Mouse (Mus musculus) forebrain, embryonic 14.5 days (tissue): Measurements from ENCODE around the gene Zfp850. TPM values are rescaled to one million over a fixed set of nuclear protein-coding genes. Genes with fewer than 3 reads are reported as not detected.

ENCODE experiments used
- ATAC-seq: fragments of 200-750 bp; cut with Nextera tagmentation; 2 replicates; pipeline ENCODE4 v1.8.0; 2017; ENCODE audit warnings: mild to moderate bottlenecking, moderate library complexity
- DNase-seq: peaks from one replicate; pipeline ENCODE4 v3.0.0-alpha.2; 2015; ENCODE audit warnings: low spot score
- H3K27ac ChIP-seq: fragments of 300-500 bp; sonication (generic); 2 replicates; pipeline ENCODE4 v1.5.1; 2014; ENCODE audit warnings: low read depth, mild to moderate bottlenecking, control low read depth, low read length, moderate library complexity
- H3K27me3 ChIP-seq: fragments of 300-500 bp; sonication (generic); replicated peaks from 2 replicates; pipeline ENCODE4 v1.6.1; 2014; ENCODE audit warnings: low read length, control low read depth, mixed read lengths; ENCODE audit not compliant: control insufficient read depth, insufficient read depth
- H3K36me3 ChIP-seq: fragments of 300-500 bp; sonication (generic); 2 replicates; pipeline ENCODE4 v1.6.1; 2014; ENCODE audit warnings: low read length, control low read depth; ENCODE audit not compliant: control insufficient read depth, insufficient read depth
- H3K4me1 ChIP-seq: fragments of 300-500 bp; sonication (generic); 2 replicates; pipeline ENCODE4 v1.6.1; 2014; ENCODE audit warnings: antibody characterized with exemption, low read length, control low read depth; ENCODE audit not compliant: control insufficient read depth, insufficient read depth
- H3K4me2 ChIP-seq: fragments of 300-500 bp; sonication (generic); 2 replicates; pipeline ENCODE4 v1.6.1; 2014; ENCODE audit warnings: mild to moderate bottlenecking, control low read depth, low read length
- H3K4me3 ChIP-seq: fragments of 300-500 bp; sonication (generic); 2 replicates; pipeline ENCODE4 v1.5.1; 2014; ENCODE audit warnings: low read depth, low read length, control low read depth
- H3K9ac ChIP-seq: fragments of 300-500 bp; sonication (generic); 2 replicates; pipeline ENCODE4 v1.6.1; 2014; ENCODE audit warnings: mild to moderate bottlenecking, low read length, control low read depth, moderate library complexity
- H3K9me3 ChIP-seq: fragments of 300-500 bp; sonication (generic); replicated peaks from 2 replicates; pipeline ENCODE4 v1.6.1; 2016; ENCODE audit warnings: low read length, control low read depth, mixed read lengths; ENCODE audit not compliant: control insufficient read depth
- WGBS: fragments of 180-500 bp; shearing (Covaris S2); extraction: QIAGEN DNeasy Blood & Tissue Kit; methylation state at CpG from one replicate; pipeline ENCODE4 v1.1.7; 2014; 5-methylcytosine and 5-hydroxymethylcytosine counted together
- polyA plus RNA-seq: library from polyadenylated mRNA; unstranded; fragments of >200 nt; fragmentation: Nextera tagmentation; extraction: Ambion mirVana; gene quantifications from 2 replicates; pipeline ENCODE4 v1.2.1, GENCODE M21; 2014

Gene Zfp850
- 7.7 and 9.5 TPM in 2 replicates for polyA plus RNA-seq

DNA sequence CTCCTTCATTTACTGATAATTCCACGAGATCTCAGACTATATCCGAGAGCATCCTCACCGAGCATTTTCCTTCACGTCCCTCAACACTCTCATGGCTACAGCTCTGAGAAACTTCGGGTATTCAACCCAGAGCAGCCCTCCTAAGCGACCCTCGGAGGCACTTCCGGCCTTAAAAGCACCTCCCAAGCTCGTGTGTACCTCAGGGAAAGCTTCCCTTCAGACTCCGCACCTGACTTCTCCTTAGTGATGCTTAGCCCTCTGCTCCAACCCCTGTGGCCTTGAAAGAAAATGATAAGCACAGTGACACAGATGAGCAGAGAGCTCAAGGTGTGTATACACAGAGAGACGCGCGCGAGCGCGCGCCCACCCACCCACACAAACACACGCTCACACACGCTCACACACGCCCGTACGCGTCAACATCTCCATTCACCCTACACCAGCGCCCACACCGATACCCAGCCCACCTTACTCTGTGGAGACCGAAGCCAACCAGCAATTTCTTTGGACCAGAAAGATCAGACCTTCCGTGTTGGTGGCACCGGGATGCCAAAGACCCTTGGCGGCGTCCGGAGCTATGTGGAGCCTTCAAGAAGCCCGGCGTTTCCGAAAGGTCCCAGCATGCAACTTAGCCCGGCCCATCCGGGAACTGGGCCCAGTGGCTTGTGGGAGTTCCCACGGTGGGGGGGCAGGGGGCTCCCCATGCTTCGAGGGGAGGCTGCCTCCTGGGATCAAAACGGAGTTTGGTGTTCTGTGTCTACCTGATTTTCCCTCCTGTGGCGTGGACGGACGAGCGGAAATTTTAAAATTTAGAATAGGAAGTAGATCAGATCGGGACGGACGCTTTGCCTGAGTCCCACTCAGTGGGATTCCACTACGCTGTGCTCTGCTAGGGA, at the start of gene Zfp850:
Gene Zfp850, minus strand, starts transcription at position 567 of the 896 bp plus-strand sequence.
- ATAC-seq (peak; percentile 97), DNase-seq (peak; percentile 90)
- Histone ChIP-seq H3K9me3 (no peaks in the 10 kb centered on the region), H3K9ac (peak within 1 kb of the TSS; percentile 88), H3K36me3 (0 out of 2 replicates have a peak, but pooled peaks cover 8% of the 10 kb centered on the region), H3K27me3 (no peaks in the 10 kb centered on the region), H3K27ac (peak within 1 kb of the TSS; percentile 14; the same call in 1 of the 2 replicates), H3K4me2 (peak within 1 kb of the TSS; percentile 91), H3K4me3 (peak within 1 kb of the TSS; percentile 65), H3K4me1 (peaks cover 4% of the 10 kb centered on the region; the same call in 1 of the 2 replicates)
- under 1% methylated on average over 47 of the region's 47 CpGs for whole genome bisulfite sequencing

DNA sequence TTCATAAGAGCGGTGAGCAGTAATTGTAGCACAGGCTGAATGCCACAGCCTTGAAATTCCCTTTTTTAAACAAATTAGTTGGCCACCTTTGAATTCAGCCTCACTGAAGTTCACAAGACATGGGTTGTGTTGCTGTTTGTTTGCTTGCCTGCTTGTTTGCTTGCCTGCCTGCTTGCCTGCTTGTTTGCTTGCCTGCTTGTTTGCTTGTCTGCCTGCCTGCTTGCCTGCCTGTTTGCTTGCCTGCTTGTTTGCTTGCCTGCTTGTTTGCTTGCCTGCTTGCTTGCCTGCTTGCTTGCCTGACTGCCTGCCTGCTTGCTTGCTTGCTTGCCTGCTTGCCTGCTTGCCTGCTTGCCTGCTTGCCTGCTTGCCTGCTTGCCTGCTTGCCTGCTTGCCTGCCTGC, 46.1 kb upstream of the Zfp850 start:
- H3K9me3 ChIP-seq: no peaks in the 10 kb centered on the region
- no peak overlapping the region for H3K4me2 ChIP-seq
- DNase-seq (no peak), ATAC-seq (no peak)
- H3K27ac ChIP-seq: no peak overlapping the region
- WGBS: 87% methylated on average over 1 of the region's 1 CpGs
- no peaks in the 10 kb centered on the region for H3K4me1 ChIP-seq
- H3K9ac ChIP-seq: no peak overlapping the region
- no peaks in the 10 kb centered on the region for H3K36me3 ChIP-seq
- H3K27me3 ChIP-seq: no peaks in the 10 kb centered on the region
- no peak overlapping the region for H3K4me3 ChIP-seq

DNA sequence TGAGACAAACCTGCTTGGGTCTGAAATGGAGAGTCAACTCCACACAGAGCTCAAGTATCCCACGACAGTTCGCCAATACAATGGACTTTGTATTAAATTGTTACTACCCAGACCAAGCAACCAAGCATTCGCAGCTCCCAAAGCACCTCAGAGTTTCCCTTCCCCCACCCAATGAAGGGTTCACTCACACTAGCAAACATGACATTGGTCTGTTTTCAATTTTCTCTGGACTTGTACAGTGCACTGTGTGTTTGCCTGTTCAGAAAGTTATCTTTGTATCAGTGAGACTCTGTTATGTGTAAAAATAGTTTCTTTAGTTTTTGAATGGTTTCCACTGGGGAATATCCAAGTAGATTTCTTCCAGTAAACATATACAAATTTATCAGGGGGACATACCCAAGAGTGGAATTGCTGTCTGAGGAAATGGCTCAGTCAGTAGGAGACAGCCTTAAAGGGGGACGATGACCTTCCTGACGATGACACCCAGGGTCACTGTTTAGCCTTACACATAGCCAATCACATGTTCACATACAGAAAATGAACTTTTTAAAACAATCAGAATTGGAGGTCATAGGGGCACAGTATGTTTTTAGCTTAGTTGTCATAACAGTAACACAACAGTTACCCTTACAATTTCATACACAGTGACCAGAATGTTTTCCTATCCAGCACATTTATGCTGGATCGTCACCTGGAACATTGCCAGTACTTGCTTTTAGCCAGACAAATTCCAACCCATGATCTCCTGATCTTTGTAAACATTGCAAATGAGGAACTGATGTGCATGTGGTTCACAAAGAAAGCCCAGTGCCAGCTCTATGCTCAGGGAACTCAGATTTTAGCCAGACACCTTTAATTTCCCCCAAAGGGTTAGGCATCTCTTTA, 39.4 kb upstream of the Zfp850 start:
- Histone ChIP-seq H3K27me3 (no peaks in the 10 kb centered on the region), H3K4me2 (no peak overlapping the region), H3K4me1 (no peaks in the 10 kb centered on the region; the same call in none of the 2 replicates), H3K9me3 (no peaks in the 10 kb centered on the region), H3K27ac (no peak overlapping the region), H3K36me3 (peaks cover 5% of the 10 kb centered on the region), H3K4me3 (no peak overlapping the region), H3K9ac (no peak overlapping the region)
- no peak for ATAC-seq
- DNase-seq: no peak
- WGBS: 84% methylated on average over 6 of the region's 6 CpGs

DNA sequence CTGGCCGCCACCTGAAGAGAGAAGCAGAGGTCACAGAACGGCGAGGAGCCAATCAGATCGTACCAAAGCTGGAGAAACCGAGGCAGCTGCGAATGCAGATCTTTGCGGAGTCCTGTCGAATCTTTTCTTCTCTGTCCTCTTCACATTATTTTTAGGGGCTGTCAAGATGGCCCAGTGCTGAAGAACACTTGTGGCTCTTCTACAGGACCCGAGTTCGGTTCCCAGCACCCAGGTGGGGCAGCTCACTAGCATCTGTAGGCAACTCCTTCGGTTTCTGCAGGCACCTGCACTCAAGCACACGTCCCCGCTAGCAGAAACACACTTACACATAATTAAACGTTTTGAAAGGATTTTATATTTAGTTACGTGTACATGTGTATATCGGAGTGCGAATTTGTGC, 36.7 kb upstream of the Zfp850 start:
- H3K4me2 ChIP-seq: peak overlapping the region; percentile 30; the same call in 1 of the 2 replicates
- ATAC-seq (no peak; the same call in 1 of the 2 replicates), DNase-seq (no peak)
- H3K9ac ChIP-seq: peak overlapping the region; percentile 18; the same call in 1 of the 2 replicates
- peaks cover 32% of the 10 kb centered on the region for H3K36me3 ChIP-seq
- H3K27ac ChIP-seq: no peak overlapping the region
- H3K27me3 ChIP-seq: no peaks in the 10 kb centered on the region
- H3K4me1 ChIP-seq: no peaks in the 10 kb centered on the region; the same call in none of the 2 replicates
- no peaks in the 10 kb centered on the region for H3K9me3 ChIP-seq
- 60% methylated on average over 17 of the region's 17 CpGs for WGBS
- H3K4me3 ChIP-seq: 0 out of 2 replicates have a peak overlapping the region, but pooled peaks have one; percentile 1

DNA sequence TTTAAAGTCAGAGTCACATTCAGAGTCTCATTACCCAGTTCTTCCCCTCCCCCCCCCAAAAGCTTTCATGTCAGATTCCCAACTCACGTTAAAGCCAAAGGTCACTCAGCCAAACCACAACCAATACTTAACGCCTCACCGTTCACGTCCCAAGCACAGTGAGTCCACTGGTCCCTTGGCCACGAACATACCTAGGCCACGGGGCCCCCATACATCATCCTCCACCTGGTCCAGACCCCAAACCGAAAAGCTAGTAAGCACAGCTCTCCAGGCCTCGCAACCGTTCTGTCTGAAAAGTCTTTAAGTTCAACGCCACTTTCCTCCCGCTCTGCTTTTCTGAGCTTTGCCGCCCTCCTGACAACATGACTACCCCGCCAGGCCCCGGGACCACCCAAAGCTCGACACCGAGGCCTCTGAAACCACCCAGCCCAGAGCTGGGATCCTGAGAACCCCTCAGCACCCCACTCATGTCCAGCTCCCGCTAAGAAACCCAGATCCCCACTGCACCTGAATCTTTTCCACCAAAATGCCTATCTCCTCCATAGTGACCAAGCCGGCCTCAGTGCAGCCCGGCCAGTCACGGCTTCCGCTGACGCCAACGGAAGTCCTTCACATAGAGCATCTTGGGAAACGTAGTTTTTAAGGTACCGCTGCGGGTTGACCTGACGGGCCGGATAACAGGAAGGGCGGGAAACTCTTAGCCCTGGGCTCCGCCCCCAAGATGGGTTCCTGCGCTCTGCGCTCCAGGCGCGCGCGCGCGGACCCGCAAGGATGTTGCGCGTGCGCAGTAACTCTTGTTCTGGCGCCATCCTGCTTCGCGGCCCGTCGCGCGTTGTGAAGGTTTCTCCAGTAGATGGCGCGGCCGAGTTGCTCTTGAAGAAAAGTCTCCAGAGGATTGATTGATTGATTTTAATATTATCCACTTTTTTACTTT, 35.8 kb upstream of the Zfp850 start, which contains the start of gene Psmc4:
Gene Psmc4, minus strand, starts transcription at position 626 of the 934 bp plus-strand sequence.
- no peaks in the 10 kb centered on the region for H3K27me3 ChIP-seq
- peak within 1 kb of the TSS; percentile 75 for H3K9ac ChIP-seq
- peak within 1 kb of the TSS; percentile 59 for H3K4me3 ChIP-seq
- no peaks in the 10 kb centered on the region for H3K9me3 ChIP-seq
- peak; percentile 100 for DNase-seq
- no peak within 1 kb of the TSS for H3K27ac ChIP-seq
- peak within 1 kb of the TSS; percentile 56 for H3K4me2 ChIP-seq
- H3K4me1 ChIP-seq: no peaks in the 10 kb centered on the region; the same call in none of the 2 replicates
- WGBS: under 1% methylated on average over 52 of the region's 52 CpGs
- H3K36me3 ChIP-seq: peaks cover 41% of the 10 kb centered on the region
- ATAC-seq: peak; percentile 98

DNA sequence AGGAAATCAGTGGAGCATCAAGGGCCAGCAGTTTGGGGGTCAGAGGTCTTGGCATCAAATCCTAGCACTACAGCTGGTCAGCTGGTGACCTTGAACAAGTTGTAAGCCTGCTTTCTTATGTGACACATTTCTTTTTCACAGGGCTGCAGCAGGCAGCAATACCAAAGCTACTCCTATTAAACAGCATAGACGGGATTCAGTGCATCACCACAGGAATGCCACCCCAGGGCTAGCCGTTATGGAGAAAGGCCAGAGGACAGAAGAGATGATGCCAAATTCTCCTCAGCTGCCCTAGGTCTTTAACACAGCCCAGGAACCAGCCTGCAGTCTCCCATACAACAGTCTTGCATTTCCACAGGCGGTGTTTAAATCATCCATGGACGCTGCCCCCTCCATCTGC, 30.6 kb upstream of the Zfp850 start:
- no peak overlapping the region for H3K4me3 ChIP-seq
- no peak overlapping the region for H3K4me2 ChIP-seq
- no peaks in the 10 kb centered on the region for H3K27me3 ChIP-seq
- no peak overlapping the region for H3K9ac ChIP-seq
- H3K36me3 ChIP-seq: peaks cover 91% of the 10 kb centered on the region
- H3K27ac ChIP-seq: no peak overlapping the region
- no peaks in the 10 kb centered on the region; the same call in none of the 2 replicates for H3K4me1 ChIP-seq
- 93% methylated on average over 4 of the region's 4 CpGs for whole genome bisulfite sequencing
- DNase-seq (no peak), ATAC-seq (no peak)
- no peaks in the 10 kb centered on the region for H3K9me3 ChIP-seq

DNA sequence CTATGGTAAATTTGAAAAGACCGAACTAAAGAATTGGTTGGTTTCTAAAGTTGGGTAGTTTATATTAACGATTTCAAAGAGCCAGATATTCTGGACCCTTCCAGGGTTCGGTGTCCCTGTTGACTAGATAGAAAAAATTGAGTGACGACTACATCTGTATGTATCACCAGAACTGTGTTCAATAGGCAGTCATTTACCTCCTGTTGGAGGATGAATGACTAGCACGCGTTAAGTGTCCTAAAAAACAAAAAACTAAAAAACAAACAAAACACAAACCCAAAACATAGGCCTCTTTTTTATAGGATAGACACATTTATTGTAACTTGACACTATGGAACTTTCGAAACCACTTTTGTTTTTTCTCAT, 513 bp upstream of the Zfp850 start:
- Histone ChIP-seq H3K9ac (peak overlapping the region; percentile 88), H3K9me3 (no peaks in the 10 kb centered on the region), H3K36me3 (0 out of 2 replicates have a peak, but pooled peaks cover 8% of the 10 kb centered on the region), H3K4me2 (peak overlapping the region; percentile 91), H3K27ac (0 out of 2 replicates have a peak overlapping the region, but pooled peaks have one; percentile 14), H3K4me3 (peak overlapping the region; percentile 65), H3K4me1 (peaks cover 4% of the 10 kb centered on the region; the same call in 1 of the 2 replicates), H3K27me3 (no peaks in the 10 kb centered on the region)
- no peak for DNase-seq
- WGBS: 20% methylated on average over 7 of the region's 7 CpGs
- peak; percentile 44 for ATAC-seq

DNA sequence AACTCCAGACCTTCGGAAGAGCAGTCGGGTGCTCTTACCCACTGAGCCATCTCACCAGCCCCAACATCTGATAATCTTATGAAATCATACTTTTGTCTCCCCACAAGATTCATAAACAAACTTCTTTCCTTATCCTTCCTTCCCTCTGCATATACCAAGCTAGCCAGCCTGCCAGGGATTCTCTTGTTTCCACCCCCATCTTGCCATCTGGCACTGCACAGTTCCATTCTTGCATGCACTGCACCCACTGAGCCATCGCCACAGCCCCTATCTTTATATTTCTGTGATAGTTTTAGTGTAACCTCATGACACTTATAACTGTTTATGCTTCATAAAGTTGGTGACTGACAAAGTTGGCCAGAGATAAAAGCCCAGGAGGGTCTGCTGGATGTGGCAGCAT, 3.6 kb downstream of the Zfp850 start:
- Histone ChIP-seq H3K27ac (no peak overlapping the region), H3K4me1 (peaks cover 4% of the 10 kb centered on the region; the same call in 1 of the 2 replicates), H3K4me2 (no peak overlapping the region), H3K9me3 (no peaks in the 10 kb centered on the region), H3K4me3 (no peak overlapping the region), H3K36me3 (peaks cover 19% of the 10 kb centered on the region), H3K9ac (no peak overlapping the region), H3K27me3 (no peaks in the 10 kb centered on the region)
- ATAC-seq: no peak
- DNase-seq: no peak
- 98% methylated on average over 3 of the region's 3 CpGs for WGBS
